Mouse (Mus musculus): Measurements from ENCODE around the gene Gm7347. TPM values are rescaled to one million over a fixed set of nuclear protein-coding genes. Genes with fewer than 3 reads are reported as not detected.
"Not testable (repeated sequence)": the region's sequence is repeated elsewhere in the genome, so short reads cannot be mapped to it uniquely, and the experiment has no call there.

Gm7347 gene
- polyA plus RNA-seq (2012) = not detected in 2 replicates

DNA sequence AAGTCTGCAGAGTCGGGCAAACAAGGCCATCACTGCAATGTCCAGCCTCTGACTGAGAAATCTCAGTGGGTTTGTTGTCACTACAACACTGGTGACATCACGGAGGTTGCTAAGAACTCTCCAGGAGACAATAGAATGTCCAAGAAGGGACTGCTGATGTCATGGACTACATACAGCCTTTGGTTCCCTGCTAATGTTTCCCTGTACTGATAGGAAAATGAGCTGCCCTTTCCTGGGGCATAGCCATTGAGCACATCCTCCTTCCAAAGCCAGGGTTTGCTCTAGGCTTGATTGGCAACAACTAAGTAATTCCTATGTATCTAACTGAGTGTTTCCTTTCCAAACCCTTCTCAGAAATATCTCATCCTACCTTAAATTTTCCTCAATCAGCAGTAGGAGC is at the start of gene Gm7347:
TSS of gene Gm7347 (minus strand) at position 101 of the 400 bp plus-strand sequence.
- TF ChIP-seq GATA1 (IDR thresholded peaks at IDR 0.05; ENCODE audit: low read length) = not testable (repeated sequence)

DNA sequence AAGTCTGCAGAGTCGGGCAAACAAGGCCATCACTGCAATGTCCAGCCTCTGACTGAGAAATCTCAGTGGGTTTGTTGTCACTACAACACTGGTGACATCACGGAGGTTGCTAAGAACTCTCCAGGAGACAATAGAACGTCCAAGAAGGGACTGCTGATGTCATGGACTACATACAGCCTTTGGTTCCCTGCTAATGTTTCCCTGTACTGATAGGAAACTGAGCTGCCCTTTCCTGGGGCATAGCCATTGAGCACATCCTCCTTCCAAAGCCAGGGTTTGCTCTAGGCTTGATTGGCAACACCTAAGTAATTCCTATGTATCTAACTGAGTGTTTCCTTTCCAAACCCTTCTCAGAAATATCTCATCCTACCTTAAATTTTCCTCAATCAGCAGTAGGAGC is 46.9 kb upstream of the Gm7347 start, which contains the start of gene 5031410I06Rik:
TSS of gene 5031410I06Rik (minus strand) at position 101 of the 400 bp plus-strand sequence.
- not testable (repeated sequence) for TF ChIP-seq GATA1 (IDR thresholded peaks at IDR 0.05; ENCODE audit: low read length)

DNA sequence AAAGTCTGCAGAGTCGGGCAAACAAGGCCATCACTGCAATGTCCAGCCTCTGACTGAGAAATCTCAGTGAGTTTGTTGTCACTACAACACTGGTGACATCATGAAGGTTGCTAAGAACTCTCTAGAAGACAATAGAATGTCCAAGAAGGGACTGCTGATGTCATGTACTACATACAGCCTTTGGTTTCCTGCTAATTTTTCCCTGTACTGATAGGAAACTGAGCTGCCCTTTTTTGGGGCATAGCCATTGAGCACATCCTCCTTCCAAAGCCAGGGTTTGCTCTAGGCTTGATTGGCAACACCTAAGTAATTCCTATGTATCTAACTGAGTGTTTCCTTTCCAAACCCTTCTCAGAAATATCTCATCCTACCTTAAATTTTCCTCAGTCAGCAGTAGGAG is 30.8 kb upstream of the Gm7347 start, which contains the start of gene Gm10471:
TSS of gene Gm10471 (minus strand) at position 101 of the 400 bp plus-strand sequence.
- TF ChIP-seq GATA1 (IDR thresholded peaks at IDR 0.05; ENCODE audit: low read length) = not testable (repeated sequence)

DNA sequence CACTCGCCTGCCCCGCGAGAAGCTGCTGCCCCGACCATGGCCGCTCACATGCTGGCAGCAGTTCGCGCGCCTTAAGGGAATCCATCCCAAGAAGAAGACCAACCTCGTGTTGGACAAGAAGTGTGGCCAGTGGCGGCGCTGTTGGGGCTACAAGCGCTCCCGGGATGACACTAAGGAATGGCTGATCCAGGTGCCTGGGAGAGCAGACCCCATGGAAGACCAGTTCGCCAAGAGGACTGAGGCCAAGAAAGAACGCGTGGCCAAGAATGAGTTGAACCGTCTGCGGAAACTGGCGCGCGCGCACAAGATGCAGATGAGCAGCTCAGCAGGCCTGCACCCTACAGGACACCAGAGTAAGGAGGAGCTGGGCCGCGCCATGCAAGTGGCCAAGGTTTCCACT is 12.3 kb upstream of the Gm7347 start:
- no peak for TF ChIP-seq GATA1 (IDR thresholded peaks at IDR 0.05; ENCODE audit: low read length)

DNA sequence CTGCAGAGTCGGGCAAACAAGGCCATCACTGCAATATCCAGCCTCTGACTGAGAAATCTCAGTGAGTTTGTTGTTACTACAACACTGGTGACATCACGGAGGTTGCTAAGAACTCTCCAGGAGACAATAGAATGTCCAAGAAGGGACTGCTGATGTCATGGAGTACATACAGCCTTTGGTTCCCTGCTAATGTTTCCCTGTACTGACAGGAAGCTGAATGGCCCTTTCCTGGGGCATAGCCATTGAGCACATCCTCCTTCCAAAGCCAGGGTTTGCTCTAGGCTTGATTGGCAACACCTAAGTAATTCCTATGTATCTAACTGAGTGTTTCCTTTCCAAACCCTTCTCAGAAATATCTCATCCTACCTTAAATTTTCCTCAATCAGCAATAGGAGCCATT is 18.9 kb downstream of the Gm7347 start, which contains the start of gene Speer4a:
TSS of gene Speer4a (minus strand) at position 101 of the 400 bp plus-strand sequence.
- TF ChIP-seq GATA1 (IDR thresholded peaks at IDR 0.05; ENCODE audit: low read length) = not testable (repeated sequence)

DNA sequence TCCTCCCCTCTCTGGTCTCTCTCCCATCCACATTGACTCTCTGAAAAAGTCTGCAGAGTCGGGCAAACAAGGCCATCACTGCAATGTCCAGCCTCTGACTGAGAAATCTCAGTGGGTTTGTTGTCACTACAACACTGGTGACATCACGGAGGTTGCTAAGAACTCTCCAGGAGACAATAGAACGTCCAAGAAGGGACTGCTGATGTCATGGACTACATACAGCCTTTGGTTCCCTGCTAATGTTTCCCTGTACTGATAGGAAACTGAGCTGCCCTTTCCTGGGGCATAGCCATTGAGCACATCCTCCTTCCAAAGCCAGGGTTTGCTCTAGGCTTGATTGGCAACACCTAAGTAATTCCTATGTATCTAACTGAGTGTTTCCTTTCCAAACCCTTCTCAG is 35.6 kb downstream of the Gm7347 start, which contains the start of gene Gm5862:
TSS of gene Gm5862 (minus strand) at position 101 of the 400 bp plus-strand sequence.
- not testable (repeated sequence) for TF ChIP-seq GATA1 (IDR thresholded peaks at IDR 0.05; ENCODE audit: low read length)

DNA sequence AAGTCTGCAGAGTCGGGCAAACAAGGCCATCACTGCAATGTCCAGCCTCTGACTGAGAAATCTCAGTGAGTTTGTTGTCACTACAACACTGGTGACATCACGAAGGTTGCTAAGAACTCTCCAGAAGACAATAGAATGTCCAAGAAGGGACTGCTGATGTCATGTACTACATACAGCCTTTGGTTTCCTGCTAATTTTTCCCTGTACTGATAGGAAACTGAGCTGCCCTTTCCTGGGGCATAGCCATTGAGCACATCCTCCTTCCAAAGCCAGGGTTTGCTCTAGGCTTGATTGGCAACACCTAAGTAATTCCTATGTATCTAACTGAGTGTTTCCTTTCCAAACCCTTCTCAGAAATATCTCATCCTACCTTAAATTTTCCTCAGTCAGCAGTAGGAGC is 53.7 kb downstream of the Gm7347 start, which contains the start of gene Gm1979:
TSS of gene Gm1979 (minus strand) at position 101 of the 400 bp plus-strand sequence.
- TF ChIP-seq GATA1 (IDR thresholded peaks at IDR 0.05; ENCODE audit: low read length) = not testable (repeated sequence)

Other genes starting within 250 kb of the Gm7347 start
- not detected in 2 replicates for gene Gm21663, start 116.2 kb downstream of the Gm7347 start, polyA plus RNA-seq (2012)
- not detected in 2 replicates for gene Gm21671, start 104.2 kb downstream of the Gm7347 start, polyA plus RNA-seq (2012)
- gene Gm21680, start 85.9 kb downstream of the Gm7347 start, polyA plus RNA-seq (2012) = not detected in 2 replicates
- gene Gm21698, start 69.9 kb downstream of the Gm7347 start, polyA plus RNA-seq (2012) = not detected in 2 replicates
- not detected in 2 replicates for gene Gm1979, start 53.8 kb downstream of the Gm7347 start, polyA plus RNA-seq (2012)
- not detected in 2 replicates for gene Gm5862, start 35.7 kb downstream of the Gm7347 start, polyA plus RNA-seq (2012)
- gene Speer4a, start 19.0 kb downstream of the Gm7347 start, polyA plus RNA-seq (2012) = not detected in 2 replicates
- gene Gm10471, start 30.7 kb upstream of the Gm7347 start, polyA plus RNA-seq (2012) = not detected in 2 replicates
- gene 5031410I06Rik, start 46.8 kb upstream of the Gm7347 start, polyA plus RNA-seq (2012) = not detected in 2 replicates
- not detected in 2 replicates for gene Gm10220, start 62.8 kb upstream of the Gm7347 start, polyA plus RNA-seq (2012)
- gene Gm7361, start 199.1 kb upstream of the Gm7347 start, polyA plus RNA-seq (2012) = not detected in 2 replicates

Data from G1E-ER4 (cell line).